Mouse (Mus musculus): Measurements from ENCODE around the gene Vipr2.

Vipr2 gene

DNA sequence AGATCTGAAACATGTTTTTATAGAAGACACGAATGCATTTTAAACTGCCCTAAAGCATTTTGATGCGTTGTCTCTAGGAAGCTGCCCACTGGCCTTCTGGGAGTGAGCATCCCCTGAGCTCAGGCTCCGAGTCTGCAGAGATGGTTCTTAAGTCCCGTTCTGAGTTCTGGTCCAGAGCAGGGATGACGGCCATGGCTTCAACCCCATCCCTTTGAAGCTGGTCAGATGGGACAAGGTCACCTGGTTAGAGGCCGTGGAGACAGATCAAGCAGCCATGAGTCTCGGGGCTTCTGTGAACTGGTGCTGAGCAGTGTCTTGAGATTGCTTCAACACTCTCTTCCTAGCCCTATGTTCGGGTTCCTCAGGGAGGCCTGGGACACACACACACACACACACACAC is 19.6 kb downstream of the Vipr2 start:
- DNase-seq = no peak

DNA sequence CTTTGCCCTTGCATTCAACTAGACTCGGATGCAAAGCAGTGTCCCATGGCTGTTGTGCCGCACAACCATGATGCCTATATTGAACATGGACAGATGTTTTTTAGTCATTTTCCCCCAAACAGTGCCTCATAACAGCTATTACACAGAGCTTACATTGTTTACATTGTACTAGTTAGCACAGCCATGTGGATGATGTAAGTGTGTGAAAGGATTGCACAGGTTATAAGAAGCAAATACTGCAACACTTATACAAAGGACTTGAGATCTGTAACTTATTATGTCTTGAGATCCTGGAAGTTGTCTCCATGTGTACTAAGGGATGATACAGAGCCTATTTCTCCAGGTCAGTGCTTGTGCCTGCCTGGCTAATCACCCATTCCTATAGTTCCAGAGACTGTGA is 24.4 kb downstream of the Vipr2 start:
- no peak for DNase-seq

DNA sequence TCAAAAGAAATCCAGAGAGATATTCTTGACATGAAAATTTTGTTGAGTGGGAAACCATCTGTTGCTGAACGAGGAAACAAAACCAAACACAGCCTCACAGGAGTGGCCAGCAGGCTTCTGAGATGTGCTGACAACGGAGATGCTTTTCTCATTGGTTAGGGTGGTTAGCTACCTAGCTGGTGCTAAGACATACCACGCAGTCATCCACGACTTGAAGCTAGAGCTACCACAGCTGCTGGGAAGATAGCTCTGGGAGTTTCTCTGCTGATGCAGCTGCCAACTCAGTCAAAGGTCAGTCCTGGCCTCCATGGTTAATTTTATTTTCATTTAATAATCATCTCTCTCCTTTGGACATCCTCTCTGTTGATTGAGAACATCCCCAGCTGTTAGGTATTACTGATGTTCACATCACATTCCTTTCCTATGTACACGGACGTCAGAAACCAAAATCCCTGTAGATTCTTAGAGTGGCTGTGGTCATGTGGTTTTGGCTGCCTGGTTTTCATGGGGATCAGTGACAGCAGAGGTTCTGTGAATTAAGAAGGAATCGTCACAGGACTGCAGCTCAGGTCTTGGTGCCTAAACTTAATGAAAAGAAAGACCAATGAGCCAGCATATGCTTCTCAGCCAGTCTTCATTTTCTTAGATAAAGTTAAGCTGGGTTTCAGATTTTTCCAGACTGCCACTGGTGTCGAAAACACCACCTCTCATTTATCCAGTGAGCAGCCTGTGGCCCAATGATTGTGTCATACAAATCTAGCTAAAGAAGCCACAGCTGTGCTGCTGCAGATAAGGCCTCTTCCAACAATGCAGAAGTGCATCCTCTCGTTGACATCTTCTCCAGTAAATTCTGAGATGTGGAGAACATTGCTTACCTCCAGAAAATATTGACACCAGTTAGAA is 32.2 kb downstream of the Vipr2 start:
- DNase-seq = no peak

DNA sequence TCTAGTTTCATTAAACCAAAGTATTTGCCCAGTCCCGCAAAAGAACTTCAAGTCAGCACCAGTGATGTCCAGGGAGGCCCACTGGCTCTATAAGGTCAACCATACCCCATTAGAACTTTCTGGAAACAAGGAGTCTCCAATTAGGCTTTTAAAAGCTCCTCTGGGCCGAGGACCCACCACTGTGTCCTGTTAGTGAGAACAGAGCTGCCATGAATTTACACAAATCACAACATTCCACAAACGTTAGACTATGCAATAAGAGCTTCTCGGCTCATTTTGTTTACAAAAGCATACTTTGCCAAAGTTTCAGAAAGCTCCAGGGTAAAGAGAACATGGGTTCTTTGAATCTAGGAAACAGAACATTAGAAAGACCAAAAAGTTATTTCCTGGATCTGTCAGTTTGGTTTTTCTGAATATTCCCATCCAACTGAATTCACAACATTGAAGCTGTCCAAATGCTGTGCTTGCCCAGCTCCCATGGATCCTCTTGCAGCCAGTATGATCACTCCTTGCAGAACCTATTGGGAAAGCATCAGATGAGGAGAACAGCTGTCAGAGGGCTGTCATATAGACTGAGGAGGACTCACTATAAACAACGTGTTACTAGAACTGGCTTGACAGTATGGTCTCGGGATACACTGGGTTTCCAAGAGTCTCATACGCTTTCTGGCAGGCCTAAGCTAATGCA is 33.6 kb downstream of the Vipr2 start:
- no peak for DNase-seq

DNA sequence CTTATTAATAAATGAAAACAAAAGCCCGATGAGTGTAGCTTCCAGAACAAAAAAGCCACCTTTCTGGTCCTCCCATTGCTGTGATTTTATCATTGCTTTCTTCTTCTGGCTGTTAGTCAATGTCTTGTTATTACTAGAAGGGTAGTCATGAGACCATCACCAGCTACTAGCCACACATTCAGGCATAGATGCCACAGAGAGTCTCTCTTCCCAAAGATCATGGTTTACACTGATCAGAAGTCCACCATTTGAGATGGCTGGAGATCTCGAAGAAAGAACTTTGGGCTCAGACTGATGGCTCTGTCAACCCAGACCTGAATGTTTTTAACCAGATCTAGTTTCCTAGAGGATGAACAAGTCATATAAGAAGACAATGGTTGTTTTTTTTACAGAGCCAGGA is 38.3 kb downstream of the Vipr2 start:
- no peak for DNase-seq

DNA sequence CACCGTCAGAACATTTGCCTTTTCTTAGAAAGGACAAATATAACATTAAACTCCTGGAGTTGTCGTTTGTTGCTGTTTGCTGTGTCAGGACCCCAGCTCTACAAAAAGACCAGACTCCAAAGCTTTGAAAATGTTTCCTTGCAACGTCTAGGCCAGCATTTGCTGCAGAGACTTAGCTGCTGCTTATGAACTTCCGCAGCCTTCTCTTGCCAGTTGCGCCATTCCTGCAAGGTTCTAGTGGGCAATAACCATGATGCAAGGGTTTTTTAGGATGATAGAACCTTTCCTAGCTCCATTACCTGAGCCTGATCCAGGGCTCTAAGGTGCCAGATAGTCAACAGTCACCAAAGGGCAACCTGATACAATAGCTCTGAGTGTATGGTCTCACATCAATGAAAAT is 38.9 kb downstream of the Vipr2 start:
- DNase-seq = no peak

DNA sequence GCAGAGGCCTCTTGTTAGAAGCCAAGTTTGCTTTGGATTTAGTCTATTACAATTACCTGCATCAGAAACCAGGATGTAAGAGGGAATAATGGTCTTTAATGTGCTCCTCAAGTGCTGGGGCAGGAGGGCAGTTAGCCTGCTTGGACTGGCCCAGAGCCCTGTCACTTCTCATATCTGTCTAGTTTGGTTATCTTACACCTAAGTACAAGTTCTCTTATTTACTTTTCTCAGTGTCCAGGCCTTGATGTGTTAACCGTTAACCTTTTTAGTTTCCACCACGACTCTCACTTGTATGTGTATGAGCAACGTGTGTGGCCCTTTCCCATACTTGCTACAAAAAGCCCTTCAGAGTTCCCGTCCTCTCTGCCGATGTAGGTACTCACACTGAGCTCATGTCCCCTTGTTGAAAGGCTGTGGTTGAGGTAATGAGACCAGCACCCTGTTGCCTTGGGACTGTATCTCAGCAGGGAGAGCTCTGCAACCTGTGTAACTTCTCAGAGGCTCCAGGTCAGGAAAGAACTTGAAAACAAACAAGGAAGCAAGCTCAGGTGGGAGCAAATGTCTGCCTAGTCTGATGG is 39.9 kb downstream of the Vipr2 start:
- DNase-seq = no peak

DNA sequence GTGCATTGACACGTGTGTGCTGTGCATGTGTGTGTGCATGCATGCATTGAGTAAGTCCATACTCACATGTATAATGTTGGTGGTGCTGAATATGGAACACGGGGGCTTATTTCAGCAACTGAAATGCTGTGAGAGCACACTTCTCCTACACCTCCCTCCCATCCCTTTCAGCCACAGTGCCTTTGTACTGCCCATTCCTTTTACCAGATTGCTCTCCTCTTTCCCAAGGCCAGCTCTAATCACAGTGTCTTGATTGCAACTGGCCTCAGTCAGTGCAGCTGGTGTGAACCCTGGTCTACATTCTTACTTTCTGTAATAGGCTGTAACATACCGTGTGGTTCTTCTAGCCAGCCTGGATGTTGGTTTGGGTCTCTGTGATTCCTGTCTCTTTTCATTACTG is 41.5 kb downstream of the Vipr2 start:
- no peak for DNase-seq

DNA sequence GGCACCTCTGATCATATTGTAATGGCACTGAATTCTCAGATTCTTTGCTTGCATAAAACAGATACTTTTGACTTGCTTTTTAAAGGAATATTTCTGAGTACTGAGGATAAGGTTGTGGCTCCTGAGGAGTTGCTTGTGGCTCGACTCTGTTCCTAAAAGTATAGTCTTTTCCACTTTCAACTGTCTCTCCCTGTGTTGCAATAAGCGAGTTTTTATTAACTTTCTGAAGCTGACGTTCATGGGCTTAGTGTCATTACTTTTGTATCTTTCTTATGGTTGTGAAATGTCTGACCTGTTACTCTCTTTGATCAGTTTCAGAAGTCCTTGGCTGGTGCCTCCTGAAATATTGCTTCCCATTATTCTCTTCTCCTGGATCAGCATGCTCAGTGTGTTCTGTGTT is 46.3 kb downstream of the Vipr2 start:
- no peak for DNase-seq

DNA sequence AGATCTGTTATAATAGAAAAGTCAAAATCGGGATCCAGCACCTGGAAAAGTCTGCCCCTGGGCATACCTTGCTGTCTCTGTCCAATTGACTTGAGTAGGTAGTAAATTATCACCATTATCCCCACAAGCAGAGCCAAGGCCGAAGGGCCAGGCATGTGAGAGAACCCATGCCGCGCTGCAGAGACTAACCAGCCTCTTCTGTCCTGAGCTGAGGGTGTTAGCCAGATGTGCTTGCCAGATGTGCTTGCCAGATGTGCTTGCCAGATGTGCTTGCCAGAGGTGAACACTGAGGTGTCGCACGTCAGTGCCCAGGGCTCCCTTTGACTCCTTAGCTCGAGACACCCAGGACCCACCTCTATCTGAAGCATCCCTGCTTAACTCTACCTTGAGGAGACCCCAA is 53.4 kb downstream of the Vipr2 start:
- no peak for DNase-seq

DNA sequence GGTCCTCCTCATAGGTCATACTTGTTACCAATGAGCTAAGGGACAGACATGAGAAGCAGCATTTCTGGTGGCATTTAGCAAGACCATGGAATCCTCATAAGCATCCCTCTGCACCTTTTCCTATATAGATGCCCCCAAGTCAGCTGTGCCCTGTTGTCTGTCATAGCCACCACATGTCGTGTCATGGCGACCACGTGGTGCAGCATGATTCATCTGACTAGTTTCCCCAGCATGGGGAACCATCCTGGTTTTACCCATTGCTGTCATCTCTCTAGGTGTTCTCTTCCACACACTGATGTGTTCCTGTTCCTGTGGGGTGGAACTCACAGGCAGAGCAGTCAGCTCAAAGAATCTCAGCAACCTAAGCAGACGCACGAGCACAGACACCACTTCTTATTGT is 55.4 kb downstream of the Vipr2 start:
- DNase-seq = no peak

DNA sequence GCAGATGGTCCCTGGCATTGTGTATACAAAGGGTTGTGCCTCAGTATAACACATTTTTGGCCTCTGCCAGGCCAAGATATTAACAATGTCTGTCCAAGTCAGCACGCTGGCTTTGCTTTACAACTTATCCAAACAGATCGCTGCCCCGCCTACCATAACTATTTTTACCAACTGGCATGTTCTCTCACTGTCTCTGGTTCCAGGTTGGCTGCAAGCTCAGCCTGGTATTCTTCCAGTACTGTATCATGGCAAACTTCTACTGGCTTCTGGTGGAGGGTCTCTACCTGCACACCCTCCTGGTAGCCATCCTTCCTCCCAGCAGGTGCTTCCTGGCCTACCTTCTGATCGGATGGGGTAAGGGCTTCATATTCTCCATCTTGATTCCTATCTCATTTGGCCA is 58.4 kb downstream of the Vipr2 start:
- DNase-seq = no peak

DNA sequence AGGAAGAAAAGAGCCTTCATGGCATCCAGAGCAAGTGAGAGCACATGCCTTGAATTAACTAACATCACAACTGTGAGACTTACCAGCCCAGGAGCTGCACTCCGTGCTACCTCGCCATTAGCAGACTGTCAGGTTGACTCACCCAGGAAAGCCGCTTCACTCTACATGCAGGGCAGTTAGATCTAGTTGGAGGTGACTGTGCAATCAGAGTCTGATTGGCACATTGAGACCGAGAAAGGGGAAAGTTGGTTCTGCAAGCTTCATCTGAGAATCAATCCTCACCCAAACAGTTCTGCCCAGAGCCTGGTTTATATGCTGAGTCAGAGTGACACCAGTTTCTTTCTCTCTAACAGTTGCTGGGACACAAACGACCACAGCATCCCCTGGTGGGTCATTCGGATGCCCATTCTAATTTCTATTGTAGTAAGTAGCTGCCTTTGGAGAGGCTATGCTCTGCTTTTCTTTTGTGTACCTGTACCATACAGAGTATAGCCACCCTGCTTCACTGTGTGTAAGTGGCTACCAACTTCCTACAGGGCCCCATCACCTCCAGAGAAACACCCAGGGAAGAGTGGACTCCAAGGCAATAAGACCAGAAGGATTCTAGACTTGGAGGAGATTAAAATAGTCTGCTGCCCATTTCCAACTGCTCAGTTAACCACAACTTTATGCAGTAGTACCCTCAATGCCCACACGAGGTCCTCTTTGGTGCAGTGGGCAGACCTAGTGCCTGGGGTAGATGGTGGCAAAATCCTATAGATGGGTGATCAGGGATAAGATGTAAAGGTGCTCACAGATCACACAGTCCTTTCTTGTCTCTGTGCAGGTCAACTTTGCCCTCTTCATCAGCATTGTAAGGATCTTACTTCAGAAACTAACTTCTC is 61.0 kb downstream of the Vipr2 start:
- DNase-seq = peak; percentile 70

DNA sequence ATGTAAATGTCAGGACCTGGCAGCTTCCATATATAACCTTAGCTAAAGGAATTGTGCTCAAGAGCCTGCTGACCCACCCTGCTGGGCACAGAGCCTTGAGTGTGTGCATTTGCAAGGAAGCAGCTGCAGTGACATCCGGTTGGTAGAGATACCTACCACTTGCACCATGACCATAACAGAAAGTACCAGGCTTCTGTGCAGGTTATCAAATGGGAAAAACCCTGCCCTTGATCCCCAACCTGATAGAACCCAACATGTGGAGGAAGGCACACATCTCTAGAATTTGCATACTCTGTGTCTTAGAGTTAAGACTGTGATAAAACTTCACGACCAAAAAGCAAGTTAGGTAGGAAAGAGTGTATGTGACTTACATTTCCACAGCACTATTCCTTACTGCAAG is 63.1 kb downstream of the Vipr2 start:
- DNase-seq = no peak

DNA sequence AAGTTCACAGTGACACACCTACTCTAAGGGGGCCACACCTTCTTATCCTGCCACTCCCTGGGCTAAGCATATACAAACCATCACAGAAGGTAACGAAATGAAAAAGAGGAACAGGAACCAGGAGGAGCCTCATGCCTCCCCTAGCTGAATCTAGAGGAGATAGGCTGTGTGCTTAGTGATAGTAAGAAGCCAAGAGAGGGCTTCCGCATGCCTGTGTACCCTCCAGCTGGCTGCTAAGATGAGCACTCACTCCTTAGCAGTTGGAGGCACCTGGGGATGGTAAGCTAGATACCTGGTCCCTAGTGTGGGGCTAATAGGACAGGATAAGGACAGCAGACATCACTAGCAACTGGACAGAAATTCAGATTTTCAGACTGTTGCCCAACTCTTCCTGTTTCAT is 64.3 kb downstream of the Vipr2 start:
- DNase-seq = no peak

DNA sequence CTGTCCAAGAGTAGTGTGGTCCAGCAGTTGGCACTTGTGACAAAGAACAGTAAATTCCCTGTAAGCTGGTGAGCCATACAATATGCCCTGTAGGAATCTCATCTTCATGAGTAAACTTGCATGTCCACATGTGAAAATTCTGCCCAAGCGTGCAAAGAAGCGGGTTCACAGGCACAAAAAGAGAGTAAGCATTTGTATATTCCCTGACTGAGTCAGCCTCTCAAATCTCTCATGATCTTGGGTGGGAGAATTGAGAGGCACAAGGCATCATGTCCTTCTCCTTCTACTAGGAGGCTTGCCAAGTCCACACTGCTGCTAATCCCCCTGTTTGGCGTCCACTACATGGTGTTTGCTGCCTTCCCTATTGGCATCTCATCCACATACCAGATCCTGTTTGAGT is 64.9 kb downstream of the Vipr2 start:
- no peak for DNase-seq

DNA sequence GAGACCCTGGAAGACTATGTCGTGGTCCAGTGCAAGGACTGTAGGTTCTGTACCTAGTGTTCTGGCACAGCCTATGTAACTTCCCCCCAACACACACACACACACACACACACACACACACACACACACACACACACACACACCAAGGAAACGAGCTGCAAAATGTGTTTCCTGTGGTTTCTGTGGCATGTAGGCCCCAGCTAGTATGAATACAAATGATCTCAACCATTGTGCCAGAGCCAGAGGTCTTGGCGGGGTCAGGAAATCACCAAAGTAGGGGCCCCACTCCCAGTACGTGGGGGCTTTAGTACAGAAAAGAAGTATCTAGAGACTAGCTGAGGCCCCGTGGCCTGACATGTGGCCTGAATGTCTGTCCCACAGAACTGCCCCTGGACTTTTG is 67.7 kb downstream of the Vipr2 start:
- peak; percentile 74 for DNase-seq

DNA sequence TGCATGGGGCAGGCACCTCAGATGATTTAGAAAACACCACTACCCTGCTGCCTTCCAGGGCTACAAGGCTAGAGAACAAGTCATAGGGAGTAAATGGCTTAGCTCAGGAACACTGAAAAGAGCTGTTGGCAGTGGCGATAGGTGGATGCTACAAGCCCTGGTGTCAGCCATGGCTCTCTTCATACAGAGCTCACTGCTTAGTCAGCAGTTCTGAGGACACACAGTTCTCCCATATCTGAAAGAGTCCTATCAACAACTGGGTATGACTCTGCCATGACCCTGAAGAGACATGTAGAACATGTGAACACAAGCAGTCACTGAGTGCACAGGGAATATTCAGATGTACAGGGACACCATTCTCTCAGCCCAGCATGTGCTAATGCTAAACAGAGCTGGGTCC is 68.2 kb downstream of the Vipr2 start:
- DNase-seq = peak; percentile 35

DNA sequence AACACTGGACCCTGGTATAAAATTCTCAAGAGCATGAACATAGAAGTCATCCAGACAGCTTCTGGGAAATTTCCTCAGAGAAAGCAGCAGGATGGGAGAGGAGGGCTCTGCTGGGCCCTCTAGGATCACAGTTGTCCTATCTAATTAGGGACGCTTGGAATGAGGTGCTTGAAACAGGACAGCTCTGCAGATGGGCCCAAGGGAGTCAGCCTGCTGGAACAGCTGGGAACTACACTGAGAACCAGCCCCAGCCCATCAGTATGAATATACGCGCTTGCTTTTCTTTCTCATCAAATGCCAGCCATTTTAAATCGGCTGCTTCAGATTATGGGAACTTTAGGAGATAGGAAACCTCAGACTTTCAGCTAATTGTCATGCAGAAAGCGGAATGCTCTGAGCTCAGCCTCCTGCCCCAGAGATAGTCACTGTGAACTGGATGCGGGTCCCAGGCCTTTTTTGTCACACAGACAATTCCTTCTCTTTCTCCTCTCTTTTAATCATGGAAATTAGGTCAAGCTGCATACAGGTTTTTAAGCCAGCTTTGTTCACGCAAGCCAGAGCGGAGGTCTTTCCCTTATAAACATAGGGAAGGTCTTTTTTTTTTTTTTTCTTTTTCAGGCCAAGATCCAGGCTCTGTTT is 69.6 kb downstream of the Vipr2 start:
- DNase-seq = no peak

DNA sequence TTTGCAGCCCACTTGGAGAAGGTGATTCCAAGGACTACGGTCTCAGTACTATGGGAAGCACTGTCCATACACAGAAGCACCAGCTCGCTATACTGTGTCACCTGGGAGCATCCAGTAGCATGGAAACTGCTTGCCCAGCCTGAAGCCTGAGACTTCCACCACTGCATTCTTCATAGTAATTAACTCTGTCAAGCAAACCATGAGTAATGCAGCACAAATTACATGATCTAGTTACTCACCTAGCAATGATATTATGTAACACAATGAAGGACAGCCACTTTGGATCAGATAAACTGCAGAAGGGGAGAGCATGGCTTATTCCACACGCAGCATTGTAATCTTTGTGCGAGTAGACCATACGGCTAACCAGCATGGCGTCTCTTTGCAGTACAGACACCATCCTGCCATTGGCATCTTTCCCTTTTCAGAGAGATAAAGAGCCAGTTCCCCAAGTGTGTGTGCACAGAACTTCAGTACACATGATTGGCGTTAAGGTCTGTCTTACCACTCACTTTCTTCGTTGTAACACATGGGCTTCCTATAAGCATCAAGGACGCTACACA is 75.4 kb downstream of the Vipr2 start:
- no peak for DNase-seq

DNA sequence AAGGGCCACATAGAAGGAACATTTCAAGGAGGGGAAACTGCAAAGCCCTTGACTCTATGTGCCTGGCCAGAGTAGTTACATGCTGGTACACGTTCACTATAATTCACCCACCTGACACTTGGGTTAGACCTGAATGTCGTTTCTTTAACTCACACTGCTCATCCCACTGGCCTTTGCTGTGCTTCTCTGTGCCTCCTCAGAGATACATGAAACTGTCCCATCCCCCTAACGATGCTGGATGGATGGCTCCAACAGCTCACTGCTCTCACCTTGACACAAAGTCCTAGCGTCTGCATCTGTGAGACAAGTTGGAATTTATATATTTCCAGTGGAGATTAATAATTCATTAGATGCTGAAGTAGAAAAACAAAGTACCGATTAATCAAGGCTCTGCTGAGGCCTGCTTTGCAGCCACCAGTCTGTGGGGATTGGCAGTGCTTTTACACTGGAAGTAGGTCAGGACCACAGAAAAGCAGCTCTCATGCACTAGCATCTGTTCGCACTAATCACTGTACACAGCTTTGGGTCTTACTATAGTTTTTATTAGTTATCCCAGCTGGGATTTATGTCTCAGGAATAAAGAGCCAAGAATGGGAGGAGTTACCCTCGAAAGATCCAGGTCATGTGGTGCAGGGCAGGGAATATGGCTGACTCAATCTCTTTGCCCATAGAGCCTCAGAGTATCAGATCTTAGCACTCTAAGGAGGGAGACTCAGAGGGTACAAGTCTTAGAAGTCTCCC is 79.4 kb downstream of the Vipr2 start:
- no peak for DNase-seq

DNA sequence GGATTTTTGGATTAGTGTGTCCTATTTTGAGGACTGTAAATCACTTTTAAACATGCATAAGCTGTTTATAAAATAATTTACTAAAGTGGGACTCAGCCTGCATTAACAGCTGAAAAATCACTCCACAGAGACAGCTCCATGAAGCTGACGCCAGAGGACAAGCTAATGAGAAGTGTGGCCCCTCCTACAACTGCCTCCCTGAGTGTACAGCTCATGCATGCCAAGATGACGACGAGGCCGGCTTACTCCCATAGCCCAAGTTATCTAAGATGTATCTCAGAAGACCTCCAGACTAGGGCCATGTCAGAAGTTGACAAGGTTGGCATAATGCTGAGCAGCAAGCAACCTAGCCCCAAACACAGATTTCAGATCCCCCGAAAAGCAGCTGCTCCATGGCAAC is 81.7 kb downstream of the Vipr2 start:
- no peak for DNase-seq

All from thymus, postnatal 14 days (tissue).